Mouse (Mus musculus) E14TG2a.4 (cell line): ENCODE measurements at regions not wholly inside any gene's neighbourhood (a gene's known extent, or its start where the extent isn't known, plus 50 kb on each side); places are given as distances from the start of the nearest gene placed in this dataset.

Experiments
- CTCF ChIP-seq: conservative IDR thresholded peaks from 2 replicates; pipeline ENCODE4 v1.5.1; 2014; ENCODE audit warnings: low read length
- NANOG ChIP-seq: IDR thresholded peaks from 2 replicates; pipeline ENCODE4 v1.6.1; 2014; ENCODE audit warnings: borderline replicate concordance, low read length, mixed read lengths
- POU5F1 ChIP-seq: IDR thresholded peaks from 2 replicates; pipeline ENCODE4 v1.6.1; 2014; ENCODE audit warnings: low read length, borderline replicate concordance

DNA sequence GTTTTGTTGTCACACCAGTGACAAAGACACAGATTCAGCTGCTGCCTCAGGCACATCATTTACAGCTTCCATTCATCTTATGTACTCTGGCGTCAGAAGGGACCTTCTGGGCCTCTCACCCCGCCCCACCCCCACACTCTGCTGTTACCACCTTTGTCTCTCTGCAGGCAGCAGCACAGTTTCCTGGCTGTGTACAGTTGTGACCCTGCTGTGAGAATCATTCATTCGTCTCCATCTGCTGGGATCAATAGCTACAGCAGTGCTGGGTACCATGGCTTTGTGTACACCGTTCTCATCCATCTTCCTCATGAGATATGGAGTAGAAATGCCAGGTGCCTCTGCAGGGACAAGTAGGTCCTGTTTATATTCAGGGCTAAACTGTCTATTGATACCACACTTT lies 254.0 kb downstream of the Zfp704 start:
- TF ChIP-seq CTCF: no peak
- TF ChIP-seq POU5F1: no peak
- no peak for TF ChIP-seq NANOG
